Mouse (Mus musculus): Measurements from ENCODE around the gene Gm10645.

- TF ChIP-seq CTCF (IDR thresholded peaks at IDR 0.05; ENCODE audit: low read depth), result no peak
- no peak for TF ChIP-seq EP300 (IDR thresholded peaks at IDR 0.05; ENCODE audit: low read depth)
These were observed 20.4 kb upstream of the Gm10645 start for GRCm38 (mm10) chr8:83186376-83186775.
